Mouse (Mus musculus): Measurements from ENCODE around the gene Deup1.

Deup1 gene

GRCm38 (mm10) chr9:15534110-15534509 lies 93.6 kb downstream of the Deup1 start:
- no peak for DNase-seq (ENCODE audit: extremely low read depth, low read depth, low spot score)

GRCm38 (mm10) chr9:15533336-15534070 lies 94.2 kb downstream of the Deup1 start:
- DNase-seq (ENCODE audit: extremely low read depth, low read depth, low spot score): no peak

DNA sequence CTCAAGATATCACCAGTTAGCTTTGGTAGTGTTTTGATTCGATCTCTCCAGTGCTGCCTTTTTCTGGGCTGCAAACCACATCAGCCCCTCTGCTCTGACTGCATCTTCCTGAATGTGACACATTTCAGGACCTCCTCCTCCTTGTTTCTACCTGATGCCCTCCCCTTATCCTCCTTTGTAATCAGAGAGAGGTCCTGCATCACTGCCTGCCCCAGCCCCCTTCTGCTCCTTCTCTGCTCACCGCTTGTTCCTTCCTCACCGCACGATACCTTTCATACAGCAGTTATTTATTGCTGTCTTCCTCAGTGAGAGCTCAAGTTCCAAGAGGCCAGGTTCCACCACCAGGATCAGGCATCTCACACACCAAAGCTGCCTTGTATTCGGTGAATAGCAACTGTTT lies 96.5 kb downstream of the Deup1 start:
- no peak for DNase-seq (ENCODE audit: extremely low read depth, low read depth, low spot score)

DNA sequence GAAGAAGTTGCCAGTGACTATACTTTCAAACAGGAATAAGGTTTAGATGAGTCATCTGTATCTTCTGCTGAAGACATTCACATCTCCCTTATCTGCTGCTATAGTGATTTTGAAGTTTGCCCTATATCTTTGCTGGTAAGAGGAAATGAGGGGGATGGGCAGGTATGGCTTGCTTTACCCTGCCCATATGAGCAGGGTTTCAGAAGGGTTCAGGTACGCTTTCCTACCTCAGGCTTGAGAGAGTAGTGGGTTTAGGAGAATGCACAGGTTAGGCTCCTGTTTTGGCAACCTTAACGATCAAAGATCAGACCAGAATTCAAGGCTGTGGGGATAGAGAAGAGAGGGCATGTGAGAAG lies 97.8 kb downstream of the Deup1 start:
- no peak for DNase-seq (ENCODE audit: extremely low read depth, low read depth, low spot score)

- no peak for DNase-seq (ENCODE audit: extremely low read depth, low read depth, low spot score)
Observed at GRCm38 (mm10) chr9:15529275-15529964, 98.3 kb downstream of the Deup1 start.

- DNase-seq (ENCODE audit: extremely low read depth, low read depth, low spot score): no peak
Observed at GRCm38 (mm10) chr9:15528368-15528767, 99.4 kb downstream of the Deup1 start.

DNA sequence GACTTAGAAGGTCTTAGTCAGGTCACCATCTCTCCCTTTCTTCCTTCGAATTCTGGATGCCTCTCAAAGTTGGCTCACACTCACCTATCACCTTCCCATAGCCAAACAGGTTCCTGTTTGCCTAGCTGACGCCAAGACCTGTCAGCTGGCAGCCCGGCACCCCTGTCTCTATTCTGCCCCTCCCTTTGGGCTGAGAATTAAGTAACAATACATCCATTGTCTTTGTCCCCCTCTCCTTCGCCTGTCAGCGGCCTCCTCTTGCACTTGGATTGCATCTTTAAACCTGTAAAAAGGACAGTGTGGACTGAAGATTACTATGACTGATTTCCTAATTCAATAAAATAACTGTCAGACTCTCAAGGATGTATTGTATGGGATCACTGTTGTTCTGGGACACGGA lies 99.9 kb downstream of the Deup1 start:
- peak; percentile 83 for DNase-seq (ENCODE audit: extremely low read depth, low read depth, low spot score)

GRCm38 (mm10) chr9:15526539-15526938 lies 101.2 kb downstream of the Deup1 start:
- DNase-seq (ENCODE audit: extremely low read depth, low read depth, low spot score): no peak

DNA sequence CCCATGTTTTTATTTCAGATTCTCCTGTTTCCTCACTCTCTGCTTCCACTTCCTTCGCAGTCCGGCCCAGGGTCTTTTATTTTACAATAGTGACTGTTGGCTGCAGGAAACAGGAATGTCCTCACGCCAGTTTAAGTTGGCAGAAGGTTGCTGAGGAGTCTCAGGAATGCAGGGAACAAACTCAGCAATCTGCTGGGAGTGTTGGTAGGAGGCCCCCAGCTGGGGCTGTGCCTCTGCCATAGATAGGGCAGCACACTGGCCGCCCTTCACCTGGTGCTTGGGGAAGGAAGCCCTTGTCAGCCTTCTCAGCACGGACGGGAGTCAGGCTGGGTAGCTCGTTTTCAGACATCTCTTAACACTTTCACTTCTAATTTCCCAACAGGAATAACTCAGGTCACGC lies 102.5 kb downstream of the Deup1 start:
- DNase-seq (ENCODE audit: extremely low read depth, low read depth, low spot score): no peak

DNA sequence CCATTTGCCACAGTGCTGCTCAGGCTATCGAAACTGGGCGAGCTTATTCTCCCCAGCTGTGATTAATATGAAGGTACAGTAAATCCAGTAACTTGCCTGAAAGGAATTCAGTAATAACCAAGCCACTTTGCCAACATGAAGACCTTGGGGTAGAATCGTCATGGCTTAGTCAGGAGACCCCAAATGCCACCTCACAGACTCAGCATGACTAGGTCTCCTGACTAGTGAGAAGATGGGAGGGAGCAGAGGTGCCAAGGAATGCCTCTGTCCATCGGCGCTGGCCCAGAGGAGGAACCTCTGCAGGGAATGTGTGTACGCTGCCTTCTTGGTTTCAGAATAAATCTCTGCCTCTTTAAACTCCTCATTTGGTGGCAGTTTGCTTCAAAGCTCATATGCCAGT lies 104.1 kb downstream of the Deup1 start:
- no peak for DNase-seq (ENCODE audit: extremely low read depth, low read depth, low spot score)

DNA sequence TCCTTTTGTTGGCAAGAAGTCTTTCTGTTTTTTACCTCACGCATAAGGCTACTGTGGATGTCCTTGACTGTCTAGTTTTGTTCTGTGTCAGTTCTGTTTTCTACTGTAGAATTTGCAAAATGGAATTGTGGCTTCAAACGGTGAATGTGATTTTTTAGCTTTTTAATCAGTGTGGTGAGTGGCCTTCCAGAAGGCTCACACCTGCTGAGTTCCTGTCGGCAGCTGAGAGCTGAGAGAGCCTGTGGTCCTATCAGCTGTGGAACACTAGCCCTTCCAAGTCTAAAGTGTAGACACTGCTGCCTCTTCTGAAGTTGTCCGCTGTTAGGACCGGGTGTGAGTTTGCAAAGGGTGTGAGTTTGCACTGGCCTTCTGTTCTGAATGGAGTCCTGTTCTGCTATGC lies 104.8 kb downstream of the Deup1 start:
- no peak for DNase-seq (ENCODE audit: extremely low read depth, low read depth, low spot score)

GRCm38 (mm10) chr9:15522348-15522747 lies 105.4 kb downstream of the Deup1 start:
- DNase-seq (ENCODE audit: extremely low read depth, low read depth, low spot score): peak; percentile 99

DNA sequence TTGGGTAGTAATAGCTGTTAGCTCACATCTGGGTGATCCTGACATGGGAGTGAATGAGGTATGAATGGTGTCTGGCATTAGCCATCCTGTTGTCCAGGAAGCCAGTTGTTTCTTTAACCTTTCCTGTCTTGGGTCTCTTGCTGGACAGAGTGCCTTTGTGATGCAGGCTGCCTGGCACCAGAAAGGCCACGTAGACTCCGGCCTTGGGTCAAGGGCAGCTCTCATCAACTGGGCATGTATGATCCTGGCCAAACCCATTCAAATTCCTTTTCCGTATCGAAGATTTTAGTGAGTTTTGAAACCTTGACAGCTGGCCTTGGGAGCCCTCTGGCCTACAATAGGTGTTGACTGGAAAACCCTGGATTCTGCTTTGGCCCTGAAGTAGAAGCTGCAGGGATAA lies 109.8 kb downstream of the Deup1 start:
- no peak for DNase-seq (ENCODE audit: extremely low read depth, low read depth, low spot score)

- DNase-seq (ENCODE audit: extremely low read depth, low read depth, low spot score): no peak
Observed at GRCm38 (mm10) chr9:15516007-15516406, 111.7 kb downstream of the Deup1 start.

DNA sequence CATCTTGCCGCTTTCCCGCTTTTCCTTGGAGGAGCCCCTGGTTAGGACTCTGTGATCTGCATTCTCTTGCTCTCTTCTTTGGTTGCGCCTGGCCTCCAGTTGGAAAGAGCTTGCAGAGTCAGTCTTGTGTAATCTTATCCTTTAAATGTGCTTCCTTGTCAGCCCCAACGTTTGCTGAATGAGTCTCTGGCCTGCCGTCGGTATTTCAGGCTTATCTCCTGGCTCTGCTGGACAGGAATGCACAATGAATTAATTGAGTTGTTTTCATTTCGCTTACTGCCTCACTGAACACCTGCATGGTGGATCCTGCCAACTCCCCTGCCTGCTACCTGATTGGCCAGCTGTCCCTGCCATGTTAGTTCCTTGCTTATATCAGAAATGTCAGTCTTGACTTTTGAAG lies 114.8 kb downstream of the Deup1 start:
- DNase-seq (ENCODE audit: extremely low read depth, low read depth, low spot score): peak; percentile 74

- DNase-seq (ENCODE audit: extremely low read depth, low read depth, low spot score): no peak
Observed at GRCm38 (mm10) chr9:15510557-15511310, 117.0 kb downstream of the Deup1 start.

Measured in fat pad, adult 2 months (tissue).